Mouse (Mus musculus) erythroblast, embryonic 14.5 days (primary cell): Measurements from ENCODE around the gene Cd180.

Source experiments
- GATA1 ChIP-seq: IDR thresholded peaks from 2 replicates; pipeline ENCODE4 v1.6.1; 2012; ENCODE audit warnings: low read length, inconsistent platforms, mixed read lengths
- TAL1 ChIP-seq: IDR thresholded peaks from 3 replicates; pipeline ENCODE4 v1.6.1; 2012; ENCODE audit warnings: low read length, inconsistent platforms, mixed read lengths

- TF ChIP-seq TAL1 (no peak), GATA1 (no peak)
Observed at GRCm38 (mm10) chr13:102764218-102764617, 70.9 kb downstream of the Cd180 start.
